Mouse (Mus musculus) gastrocnemius, adult 2 months (tissue): ENCODE data around the gene 4930404N11Rik. TPM values are rescaled to one million over a fixed set of nuclear protein-coding genes. Genes with fewer than 3 reads are reported as not detected.

Experiments used
- DNase-seq: peaks from one replicate; pipeline ENCODE4 v3.0.0; 2022
- H3K27ac ChIP-seq: fragments of 200-600 bp; 2 replicates; pipeline ENCODE4 v1.8.1; 2022; ENCODE audit warnings: mild to moderate bottlenecking
- H3K4me3 ChIP-seq: fragments of 200-600 bp; 2 replicates; pipeline ENCODE4 v1.8.1; 2022; ENCODE audit warnings: mild to moderate bottlenecking, moderate library complexity
- CTCF ChIP-seq: fragments of 200-600 bp; IDR thresholded peaks from 2 replicates; pipeline ENCODE4 v1.8.1; 2022; ENCODE audit warnings: antibody characterized with exemption, mild to moderate bottlenecking, moderate library complexity
- intact Hi-C: fragments of 180-260 bp; cut with DNase I; formaldehyde crosslinking; loops from one replicate; pipeline ENCODE4 v1.15.1; 2025
- total RNA-seq, 2 experiments: library from RNA; stranded (reverse); gene quantifications; 2 replicates each; pipeline ENCODE4 v1.2.3; 2021

Gene 4930404N11Rik
- total RNA-seq, 2 experiments from 2014 or later, result 0.89 to 1.2 TPM

GRCm38 (mm10) chr10:81387716-81388115 is 22.1 kb upstream of the 4930404N11Rik start:
- H3K4me3 ChIP-seq, result no peak overlapping the region
- intact Hi-C loops, result no loop called here
- TF ChIP-seq CTCF, result no peak
- H3K27ac ChIP-seq, result no peak overlapping the region
- no peak for DNase-seq

- Histone ChIP-seq H3K4me3 (peak overlapping the region; percentile 80), H3K27ac (no peak overlapping the region)
- TF ChIP-seq CTCF, result no peak
- intact Hi-C loops, result no loop called here
- no peak for DNase-seq
These were observed 20.1 kb upstream of the 4930404N11Rik start for GRCm38 (mm10) chr10:81385603-81386306.

GRCm38 (mm10) chr10:81384605-81384982 is 19.0 kb upstream of the 4930404N11Rik start:
- no peak for TF ChIP-seq CTCF
- intact Hi-C loops, result no loop called here
- DNase-seq, result no peak
- H3K27ac ChIP-seq, result peak overlapping the region; percentile 95
- H3K4me3 ChIP-seq, result peak overlapping the region; percentile 80

GRCm38 (mm10) chr10:81383802-81384604 is 18.4 kb upstream of the 4930404N11Rik start, which contains the start of the genes Dohh and Gm48551:
Gene Dohh (plus strand): TSS chr10:81384428.
Gene Gm48551 (plus strand): TSS chr10:81384466.
- intact Hi-C loops, result no loop called here
- peak within 1 kb of the TSS; percentile 95 for H3K27ac ChIP-seq
- peak; percentile 99 for DNase-seq
- TF ChIP-seq CTCF, result no peak
- peak within 1 kb of the TSS; percentile 80 for H3K4me3 ChIP-seq

GRCm38 (mm10) chr10:81382039-81382438 is 16.4 kb upstream of the 4930404N11Rik start:
- DNase-seq, result no peak
- no peak for TF ChIP-seq CTCF
- Histone ChIP-seq H3K4me3 (no peak overlapping the region), H3K27ac (no peak overlapping the region)
- intact Hi-C loops, result no loop called here

GRCm38 (mm10) chr10:81379809-81380378 is 14.3 kb upstream of the 4930404N11Rik start:
- no peak overlapping the region for H3K4me3 ChIP-seq
- intact Hi-C loops, result loop anchor here (10.0 kb wide), 1 partner anchor 165 kb away; the partner anchor contains the start of gene Gna11
- no peak overlapping the region for H3K27ac ChIP-seq
- no peak for DNase-seq
- no peak for TF ChIP-seq CTCF

- intact Hi-C loops, result loop anchor here (10.0 kb wide), 1 partner anchor 166 kb away; the partner anchor contains the start of gene Gna11
- DNase-seq, result no peak
- Histone ChIP-seq H3K27ac (peak overlapping the region; percentile 75), H3K4me3 (peak overlapping the region; percentile 79)
- no peak for TF ChIP-seq CTCF
These were observed 13.6 kb upstream of the 4930404N11Rik start for GRCm38 (mm10) chr10:81379183-81379553.

- intact Hi-C loops, result loop anchor here (10.0 kb wide), 1 partner anchor 166 kb away; the partner anchor contains the start of gene Gna11
- TF ChIP-seq CTCF, result no peak
- peak; percentile 100 for DNase-seq
- Histone ChIP-seq H3K4me3 (peak overlapping the region; percentile 99), H3K27ac (peak overlapping the region; percentile 75)
These were observed 13.1 kb upstream of the 4930404N11Rik start for GRCm38 (mm10) chr10:81378553-81379182.

- Histone ChIP-seq H3K27ac (peak within 1 kb of the TSS; percentile 94), H3K4me3 (peak within 1 kb of the TSS; percentile 99)
- TF ChIP-seq CTCF, result no peak
- DNase-seq, result no peak
- intact Hi-C loops, result loop anchor here (10.0 kb wide), 1 partner anchor 167 kb away; the partner anchor contains the start of gene Gna11
These were observed 12.4 kb upstream of the 4930404N11Rik start, which contains the start of gene Fzr1 for GRCm38 (mm10) chr10:81377793-81378552. Gene Fzr1 (minus strand): TSS chr10:81378516.

GRCm38 (mm10) chr10:81377362-81377664 is 11.7 kb upstream of the 4930404N11Rik start:
- peak overlapping the region; percentile 99 for H3K4me3 ChIP-seq
- no peak for DNase-seq
- TF ChIP-seq CTCF, result no peak
- intact Hi-C loops, result loop anchor here (10.0 kb wide), 1 partner anchor 167 kb away; the partner anchor contains the start of gene Gna11
- H3K27ac ChIP-seq, result peak overlapping the region; percentile 94

GRCm38 (mm10) chr10:81376561-81377361 is 11.1 kb upstream of the 4930404N11Rik start:
- Histone ChIP-seq H3K27ac (peak overlapping the region; percentile 24; the same call in 1 of the 2 replicates), H3K4me3 (peak overlapping the region; percentile 99)
- intact Hi-C loops, result loop anchor here (10.0 kb wide), 1 partner anchor 168 kb away; the partner anchor contains the start of gene Gna11
- TF ChIP-seq CTCF, result no peak
- DNase-seq, result no peak
